Comparison of ENCODE assay signal across 22 mouse cellular contexts in genomic region chr9:58668171-58668570, GRCm38 (mm10).
DNase-seq lines count a peak whose midpoint lies in the region; ATAC-seq lines count a peak whose summit lies in the region.
"Had no signal": no experiment of that assay in that cellular context is flagged by ENCODE, and none has a peak within 500 bp of the region (broad histone marks: within the 10 kb centered on the region; RNA-seq: fewer than 3 reads in every experiment).

No protein-coding gene starts in this region.

- H3K4me2 ChIP-seq in heart, embryonic 14.5 days (ENCODE audit: low read length): no peak overlapping the region
- H3K4me2 ChIP-seq in hindbrain, embryonic 11.5 days (replicated peaks; ENCODE audit: low read depth, low read length): no peak overlapping the region
- H3K4me2 ChIP-seq: embryonic facial prominence, embryonic 13.5 days; hindbrain, embryonic 14.5 days; intestine, embryonic 15.5 days had no signal

- H3K27ac ChIP-seq in heart, embryonic 10.5 days: peak overlapping the region; percentile 67
- peak overlapping the region; percentile 36 to 56 for H3K27ac ChIP-seq in heart, embryonic 14.5 days (replicated peaks in 1 of 2; ENCODE audit: control insufficient read depth in 1 of 2, insufficient read depth in 1 of 2, low read depth in 2 of 2, low read length in 2 of 2)
- H3K27ac ChIP-seq in hindbrain, embryonic 10.5 days: peak overlapping the region; percentile 23; the same call in 1 of the 2 replicates
- no peak overlapping the region for H3K27ac ChIP-seq in hindbrain, embryonic 11.5 days (ENCODE audit: low read depth, low read length)
- H3K27ac ChIP-seq: embryonic facial prominence, embryonic 13.5 days; forebrain, embryonic 10.5 days; gastrocnemius, adult 2 months; hindbrain, embryonic 14.5 days; intestine, embryonic 15.5 days had no signal

- H3K27me3 ChIP-seq in heart, embryonic 10.5 days (ENCODE audit: insufficient read depth, poor library complexity, severe bottlenecking): no peaks in the 10 kb centered on the region
- H3K27me3 ChIP-seq in heart, embryonic 14.5 days (ENCODE audit: control insufficient read depth, insufficient read depth, low read length): no peaks in the 10 kb centered on the region
- no peaks in the 10 kb centered on the region for H3K27me3 ChIP-seq in hindbrain, embryonic 10.5 days (ENCODE audit: insufficient read depth, poor library complexity, severe bottlenecking)
- H3K27me3 ChIP-seq in hindbrain, embryonic 11.5 days (ENCODE audit: control insufficient read depth, insufficient read depth, low read length): no peaks in the 10 kb centered on the region
- H3K27me3 ChIP-seq: embryonic facial prominence, embryonic 13.5 days; intestine, embryonic 15.5 days; Patski had no signal

- H3K9me3 ChIP-seq in heart, embryonic 10.5 days: no peaks in the 10 kb centered on the region
- H3K9me3 ChIP-seq in heart, embryonic 14.5 days (ENCODE audit: control insufficient read depth, low read length): no peaks in the 10 kb centered on the region
- no peaks in the 10 kb centered on the region for H3K9me3 ChIP-seq in hindbrain, embryonic 10.5 days
- no peaks in the 10 kb centered on the region for H3K9me3 ChIP-seq in hindbrain, embryonic 11.5 days (ENCODE audit: control insufficient read depth, low read length)
- H3K9me3 ChIP-seq: embryonic facial prominence, embryonic 13.5 days; forebrain, embryonic 10.5 days; intestine, embryonic 15.5 days had no signal

- DNase-seq in heart, embryonic 10.5 days (ENCODE audit: low spot score): no peak
- no peak for DNase-seq in heart, postnatal 25 days (ENCODE audit: low spot score)
- no peak for DNase-seq in heart, postnatal 10 days
- no peak for DNase-seq in hindbrain, embryonic 10.5 days (ENCODE audit: low spot score)
- DNase-seq in hindbrain, embryonic 11.5 days (ENCODE audit: low spot score): no peak
- no peak for DNase-seq in adrenal gland, postnatal 10 days
- DNase-seq: adrenal gland, postnatal 25 days; cerebellum, adult 18-20 months; cerebellum, adult 9-11 months; cerebellum, postnatal 36 days; gastrocnemius, adult 2 months; gastrocnemius, postnatal 25 days; kidney, adult 18-20 months had no signal

- H3K9ac ChIP-seq in heart, embryonic 14.5 days (ENCODE audit: low read length): no peak overlapping the region
- no peak overlapping the region for H3K9ac ChIP-seq in hindbrain, embryonic 11.5 days (ENCODE audit: low read depth, low read length)
- H3K9ac ChIP-seq: embryonic facial prominence, embryonic 13.5 days; hindbrain, embryonic 14.5 days; intestine, embryonic 15.5 days had no signal

- 84% methylated on average over 3 of the region's 3 CpGs for WGBS in heart, embryonic 10.5 days
- 49% methylated on average over 3 of the region's 3 CpGs for WGBS in heart, embryonic 14.5 days
- WGBS in hindbrain, embryonic 10.5 days: 92% methylated on average over 3 of the region's 3 CpGs
- WGBS in hindbrain, embryonic 11.5 days: 92% methylated on average over 3 of the region's 3 CpGs

- intact Hi-C loops in heart, postnatal 25 days (cut with DNase I): no loop called here
- intact Hi-C loops in heart, postnatal 10 days (cut with DNase I): no loop called here

- H3K36me3 ChIP-seq in heart, embryonic 10.5 days: peaks cover 20% of the 10 kb centered on the region
- H3K36me3 ChIP-seq in heart, embryonic 14.5 days (ENCODE audit: control insufficient read depth, insufficient read depth, low read length): peaks cover 25% of the 10 kb centered on the region
- H3K36me3 ChIP-seq in hindbrain, embryonic 10.5 days: peaks cover 11% of the 10 kb centered on the region
- no peaks in the 10 kb centered on the region for H3K36me3 ChIP-seq in hindbrain, embryonic 11.5 days (ENCODE audit: control insufficient read depth, insufficient read depth, low read length)
- H3K36me3 ChIP-seq: intestine, embryonic 15.5 days had no signal

- peak; percentile 51; the same call in 1 of the 2 replicates for ATAC-seq in heart, embryonic 14.5 days (ENCODE audit: insufficient number of reproducible peaks, insufficient read depth, low FRiP score, low read depth)
- no peak for ATAC-seq in hindbrain, embryonic 11.5 days (ENCODE audit: low FRiP score)
- 0 out of 2 replicates have a peak, but pooled peaks have one; percentile 43 for ATAC-seq in erythroid progenitor cell, adult 5-6 weeks (replicated peaks; ENCODE audit: low FRiP score, poor library complexity, severe bottlenecking)
- ATAC-seq: activated CD4-positive, CD25-positive, alpha-beta regulatory T cell, adult 4 months; forebrain, embryonic 14.5 days; intestine, embryonic 15.5 days; Patski had no signal

- H3K4me3 ChIP-seq in heart, embryonic 10.5 days: no peak overlapping the region
- no peak overlapping the region for H3K4me3 ChIP-seq in heart, embryonic 14.5 days (ENCODE audit: control insufficient read depth in 1 of 2, insufficient read depth in 1 of 2, low read depth in 1 of 2, low read length in 2 of 2)
- no peak overlapping the region for H3K4me3 ChIP-seq in hindbrain, embryonic 10.5 days
- no peak overlapping the region for H3K4me3 ChIP-seq in hindbrain, embryonic 11.5 days (ENCODE audit: low read depth, low read length)
- H3K4me3 ChIP-seq: embryonic facial prominence, embryonic 13.5 days; forebrain, embryonic 10.5 days; gastrocnemius, adult 2 months; intestine, embryonic 15.5 days had no signal

- H3K4me1 ChIP-seq in heart, embryonic 10.5 days: peaks cover 22% of the 10 kb centered on the region
- H3K4me1 ChIP-seq in heart, embryonic 14.5 days (ENCODE audit: control insufficient read depth in 2 of 2, insufficient read depth in 2 of 2, low read length in 2 of 2): peaks cover 23 to 26% of the 10 kb centered on the region in 2 experiments
- 0 out of 2 replicates have a peak, but pooled peaks cover 9% of the 10 kb centered on the region for H3K4me1 ChIP-seq in hindbrain, embryonic 10.5 days (replicated peaks)
- no peaks in the 10 kb centered on the region for H3K4me1 ChIP-seq in hindbrain, embryonic 11.5 days (replicated peaks; ENCODE audit: control insufficient read depth, insufficient read depth, low read length)
- H3K4me1 ChIP-seq: intestine, embryonic 15.5 days had no signal
